Mouse (Mus musculus) spleen, adult 2 months (tissue): ENCODE measurements around the gene Tgtp2. TPM values are rescaled to one million over a fixed set of nuclear protein-coding genes. Genes with fewer than 3 reads are reported as not detected.

Source experiments
- DNase-seq, 2 experiments: peaks; one replicate each; pipeline versions ENCODE4 v3.0.0 to v3.0.0-alpha.2; 2012 to 2021; ENCODE audit warnings: low spot score in 2 of 2, low read depth in 1 of 2
- H3K27ac ChIP-seq: fragments of 200-500 bp; 2 replicates; pipeline ENCODE4 v1.5.1; 2012; ENCODE audit warnings: low read length, inconsistent platforms; ENCODE audit not compliant: insufficient read depth
- H3K27me3 ChIP-seq: fragments of 200-500 bp; 2 replicates; pipeline ENCODE4 v1.6.1; 2012; ENCODE audit warnings: mild to moderate bottlenecking, moderate library complexity, low read length, inconsistent platforms; ENCODE audit not compliant: control insufficient read depth, insufficient read depth
- H3K36me3 ChIP-seq: fragments of 200-500 bp; 2 replicates; pipeline ENCODE4 v1.6.1; 2012; ENCODE audit warnings: mild to moderate bottlenecking, low read length, inconsistent platforms; ENCODE audit not compliant: control insufficient read depth, insufficient read depth
- H3K4me1 ChIP-seq: fragments of 200-500 bp; 2 replicates; pipeline ENCODE4 v1.6.1; 2011; ENCODE audit warnings: inconsistent platforms; ENCODE audit not compliant: control insufficient read depth, insufficient read depth, insufficient read length
- H3K4me3 ChIP-seq: fragments of 200-500 bp; 2 replicates; pipeline ENCODE4 v1.5.1; 2011; ENCODE audit warnings: mild to moderate bottlenecking, inconsistent platforms; ENCODE audit not compliant: insufficient read depth, insufficient read length; ENCODE audit errors: extremely low read depth
- CTCF ChIP-seq: fragments of 200-500 bp; IDR thresholded peaks from 2 replicates; pipeline ENCODE4 v1.5.1; 2011; ENCODE audit warnings: mild to moderate bottlenecking, inconsistent platforms; ENCODE audit not compliant: insufficient read depth, insufficient read length, insufficient replicate concordance; ENCODE audit errors: extremely low read depth
- POLR2A ChIP-seq: fragments of 200-500 bp; IDR thresholded peaks from 2 replicates; pipeline ENCODE4 v1.6.1; 2011; ENCODE audit warnings: low read depth, low read length, inconsistent platforms
- WGBS: fragments of 180-500 bp; shearing (Covaris S2); methylation state at CpG from one replicate; pipeline ENCODE4 v1.1.7; 2018; 5-methylcytosine and 5-hydroxymethylcytosine counted together
- polyA plus RNA-seq: library from polyadenylated mRNA; depleted of rRNA; stranded (reverse); fragments of >200 nt; gene quantifications from 2 replicates; pipeline ENCODE4 v1.2.3, GENCODE M21; 2012

The Tgtp2 gene
- polyA plus RNA-seq, 1 experiment = 7.1 TPM

GRCm38 (mm10) chr11:49103047-49103693 is 39.2 kb upstream of the Tgtp2 start:
- Histone ChIP-seq H3K27ac (0 out of 2 replicates have a peak overlapping the region, but pooled peaks have one; percentile 26), H3K36me3 (no peaks in the 10 kb centered on the region), H3K27me3 (no peaks in the 10 kb centered on the region), H3K4me1 (peaks cover 12% of the 10 kb centered on the region; the same call in 1 of the 2 replicates), H3K4me3 (no peak overlapping the region)
- TF ChIP-seq CTCF (peak; percentile 80; the same call in 1 of the 2 replicates), POLR2A (no peak)
- 24% methylated on average over 8 of the region's 8 CpGs for WGBS
- peak; percentile 67 to 89 for DNase-seq

- Histone ChIP-seq H3K27me3 (no peaks in the 10 kb centered on the region), H3K4me3 (no peak overlapping the region; the same call in 1 of the 2 replicates), H3K36me3 (peaks cover 9% of the 10 kb centered on the region; the same call in 1 of the 2 replicates), H3K27ac (peak overlapping the region; percentile 68), H3K4me1 (peaks cover 12% of the 10 kb centered on the region; the same call in 1 of the 2 replicates)
- 31% methylated on average over 5 of the region's 5 CpGs for WGBS
- no peak for DNase-seq
- no peak for TF ChIP-seq CTCF
- TF ChIP-seq POLR2A = no peak
These were observed 37.5 kb upstream of the Tgtp2 start for GRCm38 (mm10) chr11:49101500-49101899.

GRCm38 (mm10) chr11:49100409-49100808 is 36.4 kb upstream of the Tgtp2 start:
- H3K4me3 ChIP-seq = no peak overlapping the region

GRCm38 (mm10) chr11:49095367-49095766 is 31.4 kb upstream of the Tgtp2 start:
- no peaks in the 10 kb centered on the region for H3K27me3 ChIP-seq
- TF ChIP-seq CTCF (no peak), POLR2A (no peak)
- peaks cover 22% of the 10 kb centered on the region for H3K36me3 ChIP-seq
- DNase-seq = no peak
- peak overlapping the region; percentile 1 for H3K27ac ChIP-seq
- H3K4me3 ChIP-seq = no peak overlapping the region
- H3K4me1 ChIP-seq = peaks cover 15% of the 10 kb centered on the region
- 95% methylated on average over 4 of the region's 4 CpGs for WGBS

More at GRCm38 (mm10) chr11:49100409-49100808, 36.4 kb upstream of the Tgtp2 start:
- H3K4me1 ChIP-seq = peaks cover 12% of the 10 kb centered on the region; the same call in 1 of the 2 replicates
- H3K27me3 ChIP-seq = no peaks in the 10 kb centered on the region
- H3K36me3 ChIP-seq = peaks cover 19% of the 10 kb centered on the region
- peak overlapping the region; percentile 74 for H3K27ac ChIP-seq
- DNase-seq = peak in 1 of 2 experiments; percentile 55
- no peak for TF ChIP-seq POLR2A
- TF ChIP-seq CTCF = no peak
- 68% methylated on average over 3 of the region's 3 CpGs for WGBS

- H3K36me3 ChIP-seq = peaks cover 22% of the 10 kb centered on the region
- H3K27ac ChIP-seq = peak overlapping the region; percentile 67
- no peaks in the 10 kb centered on the region for H3K27me3 ChIP-seq
- 49% methylated on average over 6 of the region's 6 CpGs for WGBS
- no peak; the same call in 1 of the 2 replicates for TF ChIP-seq POLR2A
- no peak for TF ChIP-seq CTCF
- H3K4me3 ChIP-seq = no peak overlapping the region
- DNase-seq = peak in 1 of 2 experiments; percentile 44
- peaks cover 17% of the 10 kb centered on the region for H3K4me1 ChIP-seq
These were observed 30.1 kb upstream of the Tgtp2 start for GRCm38 (mm10) chr11:49093861-49094660.

GRCm38 (mm10) chr11:49092786-49093185 is 28.8 kb upstream of the Tgtp2 start:
- Histone ChIP-seq H3K4me1 (peaks cover 17% of the 10 kb centered on the region), H3K36me3 (peaks cover 20% of the 10 kb centered on the region), H3K27ac (peak overlapping the region; percentile 77), H3K27me3 (no peaks in the 10 kb centered on the region), H3K4me3 (no peak overlapping the region)
- TF ChIP-seq POLR2A (no peak), CTCF (no peak)
- 32% methylated on average over 2 of the region's 2 CpGs for WGBS
- no peak for DNase-seq

- Histone ChIP-seq H3K36me3 (peaks cover 14% of the 10 kb centered on the region), H3K4me1 (peaks cover 17% of the 10 kb centered on the region), H3K27ac (peak overlapping the region; percentile 77), H3K27me3 (no peaks in the 10 kb centered on the region), H3K4me3 (no peak overlapping the region)
- DNase-seq = no peak
- TF ChIP-seq POLR2A = no peak
- no peak for TF ChIP-seq CTCF
- WGBS = 93% methylated on average over 1 of the region's 1 CpGs
These were observed 28.1 kb upstream of the Tgtp2 start for GRCm38 (mm10) chr11:49092053-49092586.
